Mouse (Mus musculus) gastrocnemius, adult 2 months (tissue): Measurements from ENCODE around the gene Lyst. TPM values are rescaled to one million over a fixed set of nuclear protein-coding genes. Genes with fewer than 3 reads are reported as not detected.
"Not testable (repeated sequence)": the region's sequence is repeated elsewhere in the genome, so short reads cannot be mapped to it uniquely, and the experiment has no call there.

Experiments used
- DNase-seq: peaks from one replicate; pipeline ENCODE4 v3.0.0; 2022
- H3K27ac ChIP-seq: fragments of 200-600 bp; 2 replicates; pipeline ENCODE4 v1.8.1; 2022; ENCODE audit warnings: mild to moderate bottlenecking
- H3K4me3 ChIP-seq: fragments of 200-600 bp; 2 replicates; pipeline ENCODE4 v1.8.1; 2022; ENCODE audit warnings: mild to moderate bottlenecking, moderate library complexity
- CTCF ChIP-seq: fragments of 200-600 bp; IDR thresholded peaks from 2 replicates; pipeline ENCODE4 v1.8.1; 2022; ENCODE audit warnings: antibody characterized with exemption, mild to moderate bottlenecking, moderate library complexity
- intact Hi-C: fragments of 180-260 bp; cut with DNase I; formaldehyde crosslinking; loops from one replicate; pipeline ENCODE4 v1.15.1; 2025
- long read RNA-seq, 2 experiments: library from polyadenylated mRNA; stranded (forward); transcript quantifications; one replicate each; pipeline ENCODE4 v2.0.0; 2021
- total RNA-seq, 2 experiments: library from RNA; stranded (reverse); gene quantifications; 2 replicates each; pipeline ENCODE4 v1.2.3; 2021

The Lyst gene
- 1 to 10 TPM; 3.9 to 6.1 TPM for total RNA-seq
- long read RNA-seq, experiment 1 = 0 reads
- long read RNA-seq, experiment 2 = 0 reads

DNA sequence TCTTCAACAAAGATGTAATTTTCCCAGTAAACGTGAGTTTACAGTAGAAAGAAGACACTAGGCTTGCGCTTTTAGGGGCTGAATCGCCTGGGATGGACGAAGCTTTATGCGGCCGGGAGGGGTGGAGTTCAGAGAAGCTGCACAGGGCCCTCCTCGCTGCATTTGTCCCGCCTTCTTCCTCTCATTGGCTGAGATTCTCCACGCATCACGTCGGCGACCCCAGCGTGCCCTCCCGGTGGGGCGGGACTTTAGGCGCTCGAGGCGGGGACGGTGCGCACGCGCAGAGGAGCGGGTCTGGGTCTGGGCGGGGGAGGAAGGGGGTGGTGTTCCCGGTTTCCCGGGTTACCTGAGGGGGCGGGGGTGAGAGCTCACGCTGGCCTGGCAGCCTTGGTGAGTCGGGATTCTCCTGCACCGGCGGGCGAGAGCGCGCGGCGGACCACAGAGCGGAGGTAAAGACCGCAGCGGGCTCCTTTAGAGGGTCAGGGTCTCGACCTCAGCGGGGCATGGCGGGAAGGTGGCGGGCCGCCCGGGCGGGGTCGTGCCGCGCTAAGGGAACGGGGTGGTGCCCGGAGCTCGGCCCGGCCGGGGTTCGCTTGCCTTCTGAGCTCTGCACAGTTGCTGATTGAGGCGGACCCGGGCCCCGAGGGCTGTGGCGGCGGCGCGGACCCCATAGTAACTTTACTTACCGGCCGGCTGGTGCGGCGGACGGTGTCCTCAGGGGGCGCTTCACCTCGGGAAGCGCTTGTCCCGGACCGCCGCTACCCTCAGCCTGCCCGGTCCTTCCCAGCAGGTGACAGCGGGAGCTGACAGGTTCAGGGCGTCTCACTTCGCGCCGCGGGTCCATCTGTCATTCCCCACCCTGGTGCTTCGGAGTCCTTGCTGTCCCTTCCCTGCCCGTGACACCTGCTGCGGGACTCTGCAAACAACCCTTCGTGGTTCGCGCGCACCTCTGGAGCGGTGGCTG, at the start of gene Lyst:
Gene Lyst, plus strand, starts transcription at position 350 of the 964 bp plus-strand sequence.
- Histone ChIP-seq H3K27ac (peak within 1 kb of the TSS; percentile 93), H3K4me3 (peak within 1 kb of the TSS; percentile 99)
- intact Hi-C loops = loop anchor here (5.0 kb wide), 1 partner anchor 73 kb away; no protein-coding TSS in a partner anchor
- peak; percentile 100 for DNase-seq
- peak; percentile 50 for TF ChIP-seq CTCF

- DNase-seq, intact Hi-C loops, H3K27ac ChIP-seq, H3K4me3 ChIP-seq: not testable (repeated sequence)
Measured at GRCm38 (mm10) chr13:13543073-13543472, 47.1 kb upstream of the Lyst start.

DNA sequence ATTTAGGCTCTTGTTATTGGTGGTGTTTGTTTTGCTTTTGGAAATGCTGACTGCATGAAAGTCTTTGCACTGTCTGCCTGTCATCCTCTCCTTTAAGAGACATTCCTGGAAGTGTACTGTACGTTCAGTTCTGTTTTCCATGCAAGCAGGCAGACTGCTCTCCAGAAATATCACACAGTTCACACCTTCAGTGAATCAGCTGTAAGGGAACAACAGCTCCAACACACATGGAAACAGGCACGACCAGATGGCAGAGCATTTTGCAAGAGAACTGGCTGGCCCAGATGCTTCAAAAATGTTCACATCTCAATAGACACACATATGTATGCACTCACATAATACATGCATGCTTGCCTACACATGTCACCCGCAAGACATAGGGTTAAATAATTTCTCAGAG, 43.4 kb upstream of the Lyst start:
- intact Hi-C loops = no loop called here
- no peak overlapping the region for H3K4me3 ChIP-seq
- no peak for TF ChIP-seq CTCF
- no peak overlapping the region for H3K27ac ChIP-seq
- no peak for DNase-seq

DNA sequence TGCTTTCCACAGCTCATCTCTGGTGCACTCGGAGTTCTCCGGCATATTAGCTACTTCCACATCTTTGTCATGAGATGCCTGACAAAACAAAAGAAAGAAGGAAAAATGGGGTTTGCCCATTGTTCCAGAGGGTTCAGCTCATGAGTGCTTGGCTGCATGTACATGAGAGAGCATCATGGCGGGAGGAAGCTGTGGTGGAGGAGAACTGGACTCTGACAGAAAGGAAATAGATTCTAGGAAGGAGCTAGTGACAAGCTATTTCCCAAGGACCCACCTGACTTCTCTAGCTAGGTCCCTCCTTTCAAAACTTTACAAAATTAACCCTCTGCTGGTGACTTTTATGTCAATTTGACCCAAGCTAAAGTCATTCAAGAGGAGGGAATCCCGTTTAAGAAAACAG, 42.3 kb upstream of the Lyst start:
- Histone ChIP-seq H3K27ac (no peak overlapping the region), H3K4me3 (no peak overlapping the region)
- intact Hi-C loops = no loop called here
- no peak for DNase-seq
- no peak for TF ChIP-seq CTCF

DNA sequence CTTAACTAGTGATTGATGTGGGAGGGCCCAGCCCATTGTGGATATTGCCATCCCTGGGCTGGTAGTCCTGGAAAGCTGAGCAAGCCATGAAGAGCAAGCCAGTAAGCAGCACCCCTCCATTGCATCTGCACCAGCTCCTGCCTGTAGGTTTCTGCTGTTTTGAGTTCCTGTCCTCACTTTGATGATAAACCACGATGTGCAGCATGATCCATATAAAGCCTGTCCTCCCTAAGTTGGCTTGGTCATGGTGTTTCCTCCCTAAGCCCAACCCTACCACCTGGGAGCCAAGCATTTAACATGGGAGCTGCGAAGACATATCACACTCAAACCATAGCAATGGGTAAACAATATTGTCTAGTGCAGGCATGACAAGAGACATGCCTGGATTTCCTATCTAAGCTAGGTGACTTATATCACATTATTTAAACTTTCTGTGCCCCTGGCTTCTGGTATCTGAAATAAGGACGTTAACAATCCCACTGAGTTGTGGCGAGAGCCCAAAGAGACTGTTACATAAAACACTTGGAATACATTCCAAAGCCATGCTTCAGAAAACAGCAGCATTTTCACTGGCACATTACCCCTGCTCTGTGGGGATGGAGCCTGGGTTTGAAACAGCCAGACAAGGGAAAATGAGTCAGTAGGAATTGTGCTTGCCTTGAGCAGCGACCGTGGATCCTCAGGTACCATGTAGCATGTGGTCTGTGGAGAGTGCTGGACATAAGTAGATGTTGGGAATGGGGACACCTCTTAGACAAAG, 41.6 kb upstream of the Lyst start:
- intact Hi-C loops = no loop called here
- no peak for DNase-seq
- Histone ChIP-seq H3K4me3 (no peak overlapping the region), H3K27ac (no peak overlapping the region)
- no peak for TF ChIP-seq CTCF

DNA sequence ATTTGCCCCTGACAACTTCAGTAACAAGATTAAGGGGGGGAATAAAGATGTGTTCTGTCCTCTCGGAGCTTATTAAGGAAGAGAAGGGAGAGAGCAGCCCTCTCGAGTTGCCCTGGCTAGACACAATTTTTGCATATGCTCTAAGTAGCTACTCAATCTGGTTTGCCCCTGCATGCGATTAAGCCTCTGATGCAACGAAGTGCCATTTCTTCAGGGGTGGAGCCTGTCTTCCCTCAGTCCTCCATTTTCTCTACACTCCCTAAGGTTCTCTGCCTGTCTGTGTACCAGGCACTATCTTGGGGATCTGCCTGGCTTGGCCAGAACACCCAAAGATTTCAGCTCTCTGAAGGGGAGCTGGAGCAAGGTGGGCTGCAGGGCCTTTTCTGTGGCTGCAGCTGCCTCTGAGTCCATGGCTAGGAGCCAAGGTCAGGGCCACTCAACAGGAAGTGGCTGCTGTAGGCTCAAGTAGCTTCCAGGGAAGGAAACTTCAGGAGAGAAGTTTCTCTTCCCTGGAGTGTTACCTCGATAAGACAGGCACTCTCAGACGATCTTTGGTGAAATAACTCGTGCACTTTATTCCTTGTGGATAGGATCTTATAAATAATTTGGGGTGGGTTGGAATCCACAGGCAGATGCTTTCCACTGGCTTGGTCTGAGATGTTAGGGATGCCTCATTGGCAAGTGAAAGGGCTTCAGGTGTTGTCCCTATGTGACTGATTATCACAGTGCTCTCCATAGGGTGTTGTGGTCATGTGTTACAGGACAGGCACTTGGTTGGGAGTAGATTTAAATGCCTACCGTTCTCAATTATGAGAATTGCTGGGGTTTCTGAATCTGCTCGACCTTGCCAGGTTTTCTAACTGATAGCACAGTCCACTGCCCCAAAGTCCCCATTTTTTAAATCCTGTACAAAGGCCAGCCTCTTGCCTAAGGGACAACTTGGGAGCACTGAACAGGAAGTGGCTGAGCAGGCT, 40.2 kb upstream of the Lyst start:
- H3K4me3 ChIP-seq = no peak overlapping the region
- DNase-seq = no peak
- intact Hi-C loops = no loop called here
- no peak for TF ChIP-seq CTCF
- H3K27ac ChIP-seq = no peak overlapping the region

- intact Hi-C loops = no loop called here
- DNase-seq = no peak
- H3K27ac ChIP-seq = no peak overlapping the region
- H3K4me3 ChIP-seq = no peak overlapping the region
- no peak for TF ChIP-seq CTCF
Measured at GRCm38 (mm10) chr13:13552020-13552419, 38.2 kb upstream of the Lyst start.

DNA sequence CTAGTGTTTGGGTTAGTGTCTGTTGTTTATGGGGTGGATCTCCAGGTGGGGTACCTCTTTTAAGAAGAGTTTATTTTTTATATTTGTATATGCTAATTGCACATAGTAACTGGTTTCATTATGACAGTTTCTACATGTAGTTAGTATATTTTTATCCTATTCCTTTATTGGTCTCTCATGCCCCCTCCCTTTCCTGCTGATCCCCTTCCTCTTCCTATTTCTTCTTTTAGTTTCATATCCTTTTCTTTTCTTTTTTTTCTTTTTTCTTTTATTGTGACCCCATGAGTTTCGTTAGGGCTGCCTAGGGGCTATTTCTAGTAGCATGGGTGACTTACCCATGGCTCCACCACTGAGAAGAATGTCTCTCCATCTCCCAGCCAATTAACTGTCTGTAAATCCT, 36.5 kb upstream of the Lyst start:
- no peak for TF ChIP-seq CTCF
- Histone ChIP-seq H3K4me3 (no peak overlapping the region), H3K27ac (no peak overlapping the region)
- intact Hi-C loops = no loop called here
- no peak for DNase-seq

- Histone ChIP-seq H3K4me3 (no peak overlapping the region), H3K27ac (no peak overlapping the region)
- no peak for DNase-seq
- no peak for TF ChIP-seq CTCF
- intact Hi-C loops = no loop called here
Measured at GRCm38 (mm10) chr13:13555196-13555595, 35.0 kb upstream of the Lyst start.

GRCm38 (mm10) chr13:13557001-13557743, 33.0 kb upstream of the Lyst start:
- no peak for TF ChIP-seq CTCF
- Histone ChIP-seq H3K27ac (no peak overlapping the region), H3K4me3 (no peak overlapping the region)
- intact Hi-C loops = no loop called here
- no peak for DNase-seq

GRCm38 (mm10) chr13:13558251-13558650, 31.9 kb upstream of the Lyst start:
- H3K4me3 ChIP-seq = no peak overlapping the region
- no peak for TF ChIP-seq CTCF
- H3K27ac ChIP-seq = no peak overlapping the region
- intact Hi-C loops = no loop called here
- DNase-seq = no peak

DNA sequence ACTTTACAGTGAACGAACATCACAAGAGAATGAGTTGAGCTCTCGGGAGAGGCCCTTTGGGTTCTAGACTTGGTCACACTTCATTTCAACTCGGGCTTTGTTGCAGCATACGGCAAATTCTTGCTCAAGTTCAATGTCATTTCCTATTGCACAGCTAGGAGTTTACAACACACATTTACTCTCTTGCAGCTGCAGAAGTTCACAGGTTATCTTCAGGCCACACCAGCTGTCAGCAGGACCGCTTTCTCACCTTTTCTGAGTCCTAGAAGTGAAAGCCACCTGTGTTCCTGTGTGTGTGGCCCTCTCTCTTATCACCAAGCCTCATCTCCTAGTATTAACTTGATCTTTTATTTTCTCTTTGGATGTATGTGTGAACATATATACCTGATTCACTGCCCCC, 31.3 kb upstream of the Lyst start:
- no peak for TF ChIP-seq CTCF
- intact Hi-C loops = no loop called here
- no peak for DNase-seq
- no peak overlapping the region for H3K4me3 ChIP-seq
- no peak overlapping the region for H3K27ac ChIP-seq
